Mouse (Mus musculus) stomach, postnatal 0 days (tissue): ENCODE data around the gene Myt1.

ENCODE experiments used
- CTCF ChIP-seq: IDR thresholded peaks from 2 replicates; pipeline ENCODE4 v1.5.1; 2016; ENCODE audit warnings: antibody characterized with exemption, low read depth, mild to moderate bottlenecking, moderate library complexity
- EP300 ChIP-seq: optimal IDR thresholded peaks from 2 replicates; pipeline ENCODE3; 2016; ENCODE audit warnings: antibody characterized with exemption

- no peak for TF ChIP-seq CTCF
- no peak for TF ChIP-seq EP300
Measured at GRCm38 (mm10) chr2:181789396-181789795, 26.3 kb downstream of the Myt1 start.
